Mouse (Mus musculus) E14TG2a.4 (cell line): ENCODE results near the gene 4930432M17Rik.

Source experiments
- CTCF ChIP-seq: conservative IDR thresholded peaks from 2 replicates; pipeline ENCODE4 v1.5.1; 2014; ENCODE audit warnings: low read length
- NANOG ChIP-seq: IDR thresholded peaks from 2 replicates; pipeline ENCODE4 v1.6.1; 2014; ENCODE audit warnings: borderline replicate concordance, low read length, mixed read lengths
- POU5F1 ChIP-seq: IDR thresholded peaks from 2 replicates; pipeline ENCODE4 v1.6.1; 2014; ENCODE audit warnings: low read length, borderline replicate concordance

DNA sequence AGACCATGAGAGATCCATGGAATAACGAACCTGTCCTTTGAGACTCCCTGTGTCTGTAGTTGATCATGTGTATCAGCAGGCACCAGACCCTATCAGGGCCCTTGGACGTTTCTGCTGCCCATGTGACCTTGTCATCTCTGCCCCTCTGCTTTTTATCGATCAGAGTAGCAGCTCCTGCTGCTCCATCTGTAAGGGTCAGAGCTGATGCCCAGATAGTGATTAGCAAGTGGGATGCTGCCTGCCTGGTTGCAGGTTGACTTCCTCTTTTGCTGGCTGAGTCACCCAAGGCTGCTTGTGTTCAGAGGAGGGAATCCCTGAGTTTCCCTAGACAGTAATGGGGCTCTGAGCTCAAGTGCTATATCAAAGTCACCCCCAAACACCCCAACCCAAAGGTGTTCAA lies 18.9 kb upstream of the 4930432M17Rik start:
- no peak for TF ChIP-seq CTCF
- TF ChIP-seq POU5F1, result no peak
- TF ChIP-seq NANOG, result no peak
